Mouse (Mus musculus) adrenal gland, adult 2 months (tissue): Measurements from ENCODE around the gene Hnrnpf. TPM values are rescaled to one million over a fixed set of nuclear protein-coding genes. Genes with fewer than 3 reads are reported as not detected.

ENCODE experiments used
- microRNA-seq, 2 experiments: library from miRNA; unstranded; fragments of <30 nt; microRNA quantifications; one replicate each; pipeline ENCODE4 v1.2.0; 2021
- polyA plus RNA-seq: library from polyadenylated mRNA; depleted of rRNA; stranded (reverse); fragments of >200 nt; gene quantifications from 2 replicates; pipeline ENCODE4 v1.2.3, GENCODE M21; 2012; rRNA removed
- total RNA-seq, 2 experiments: library from RNA; stranded (reverse); gene quantifications; 2 replicates each; pipeline ENCODE4 v1.2.3; 2021

Hnrnpf gene
- total and polyA plus RNA-seq, 3 experiments = 43.5 to 305 (median 299) TPM

Small RNA genes lying within 50 kb of the gene (microRNA-seq; reads per million reads assigned to microRNA genes)
- gene Gm25535 = 0 reads per million in 2 experiments

Other genes with a start within 250 kb of the Hnrnpf start
- gene Zfp637, start 59.1 kb upstream of the Hnrnpf start, total RNA-seq = 10 to 100 TPM; 30.8 to 38.1 TPM
- gene Zfp637, start 59.1 kb upstream of the Hnrnpf start, polyA plus RNA-seq = 13.1 and 18.3 TPM in 2 replicates
- 1 to 10 TPM; 1.8 to 3.1 TPM for gene Zfp239, start 38.2 kb upstream of the Hnrnpf start, total RNA-seq
- 0.61 and 0.83 TPM in 2 replicates for gene Zfp239, start 38.2 kb upstream of the Hnrnpf start, polyA plus RNA-seq
- gene Fxyd4, start 37.4 kb downstream of the Hnrnpf start, total RNA-seq = not detected
- not detected in 2 replicates for gene Fxyd4, start 37.4 kb downstream of the Hnrnpf start, polyA plus RNA-seq
- gene Rasgef1a, start 111.1 kb downstream of the Hnrnpf start, total RNA-seq = under 1 TPM; 0.20 to 0.31 TPM
- gene Rasgef1a, start 111.1 kb downstream of the Hnrnpf start, polyA plus RNA-seq = 0.07 and 0.37 TPM in 2 replicates
- 10 to 100 TPM; 15.3 to 23.6 TPM for gene Csgalnact2, start 238.8 kb downstream of the Hnrnpf start, total RNA-seq
- 0.86 and 0.95 TPM in 2 replicates for gene Csgalnact2, start 238.8 kb downstream of the Hnrnpf start, polyA plus RNA-seq